Mouse (Mus musculus) heart, embryonic 10.5 days (tissue): ENCODE data around the gene Lingo3. TPM values are rescaled to one million over a fixed set of nuclear protein-coding genes. Genes with fewer than 3 reads are reported as not detected.
A peak's percentile ranks its signal among the peaks of the same experiment; 100 is the strongest.

Source experiments
- DNase-seq: peaks from one replicate; pipeline ENCODE4 v3.0.0-alpha.2; 2017; ENCODE audit warnings: low spot score
- H3K27ac ChIP-seq: fragments of 300-500 bp; sonication (generic); 2 replicates; pipeline ENCODE4 v1.5.1; 2016; ENCODE audit warnings: mild to moderate bottlenecking
- H3K27me3 ChIP-seq: fragments of 300-500 bp; sonication (generic); 2 replicates; pipeline ENCODE4 v1.6.1; 2016; ENCODE audit warnings: mild to moderate bottlenecking; ENCODE audit not compliant: poor library complexity, insufficient read depth, severe bottlenecking
- H3K36me3 ChIP-seq: fragments of 300-500 bp; sonication (generic); 2 replicates; pipeline ENCODE4 v1.6.1; 2016; ENCODE audit warnings: mild to moderate bottlenecking, moderate library complexity
- H3K4me1 ChIP-seq: fragments of 300-500 bp; sonication (generic); 2 replicates; pipeline ENCODE4 v1.6.1; 2016; ENCODE audit warnings: mild to moderate bottlenecking
- H3K4me3 ChIP-seq: fragments of 300-500 bp; sonication (generic); 2 replicates; pipeline ENCODE4 v1.5.1; 2016; ENCODE audit warnings: mild to moderate bottlenecking, moderate library complexity
- H3K9me3 ChIP-seq: fragments of 300-500 bp; sonication (generic); 2 replicates; pipeline ENCODE4 v1.6.1; 2016; ENCODE audit warnings: mild to moderate bottlenecking, moderate library complexity
- WGBS: fragments of 180-500 bp; shearing (Covaris S2); methylation state at CpG from one replicate; pipeline ENCODE4 v1.1.7; 2016; 5-methylcytosine and 5-hydroxymethylcytosine counted together
- polyA plus RNA-seq: library from polyadenylated mRNA; unstranded; fragments of >200 nt; fragmentation: Nextera tagmentation; extraction: Ambion mirVana; gene quantifications from 2 replicates; pipeline ENCODE4 v1.2.1, GENCODE M21; 2016

The Lingo3 gene
- polyA plus RNA-seq, 1 experiment from 2014 or later: 0.14 TPM

DNA sequence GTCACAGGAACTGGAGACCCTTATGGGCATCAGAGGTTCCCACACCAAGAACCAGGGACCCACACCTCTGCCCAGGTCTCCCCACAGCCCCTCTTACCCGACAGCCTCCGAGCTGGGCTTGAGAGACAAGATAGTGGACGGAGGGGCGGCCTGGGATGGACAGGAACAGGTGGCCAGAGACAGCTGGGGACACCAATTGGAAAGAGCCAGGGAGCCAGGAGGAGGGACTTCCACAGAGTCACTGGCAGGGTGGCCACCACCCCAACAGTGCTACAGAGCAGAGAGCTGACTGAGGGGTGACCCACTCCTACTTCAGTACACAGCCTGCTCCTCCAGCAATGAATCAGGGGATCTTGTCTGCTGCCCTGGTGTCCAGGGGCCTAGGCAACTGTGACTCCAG lies 30.5 kb downstream of the Lingo3 start, which contains the start of gene Jsrp1:
Jsrp1 (minus strand) TSS at position 133 of the 400 bp plus-strand sequence.
- H3K36me3 ChIP-seq: no peaks in the 10 kb centered on the region
- DNase-seq: no peak
- H3K9me3 ChIP-seq: no peaks in the 10 kb centered on the region
- peaks cover 30% of the 10 kb centered on the region for H3K4me1 ChIP-seq
- H3K27me3 ChIP-seq: peaks cover 7% of the 10 kb centered on the region
- peak within 1 kb of the TSS; percentile 38 for H3K27ac ChIP-seq
- H3K4me3 ChIP-seq: no peak within 1 kb of the TSS
- WGBS: 40% methylated on average over 4 of the region's 4 CpGs

DNA sequence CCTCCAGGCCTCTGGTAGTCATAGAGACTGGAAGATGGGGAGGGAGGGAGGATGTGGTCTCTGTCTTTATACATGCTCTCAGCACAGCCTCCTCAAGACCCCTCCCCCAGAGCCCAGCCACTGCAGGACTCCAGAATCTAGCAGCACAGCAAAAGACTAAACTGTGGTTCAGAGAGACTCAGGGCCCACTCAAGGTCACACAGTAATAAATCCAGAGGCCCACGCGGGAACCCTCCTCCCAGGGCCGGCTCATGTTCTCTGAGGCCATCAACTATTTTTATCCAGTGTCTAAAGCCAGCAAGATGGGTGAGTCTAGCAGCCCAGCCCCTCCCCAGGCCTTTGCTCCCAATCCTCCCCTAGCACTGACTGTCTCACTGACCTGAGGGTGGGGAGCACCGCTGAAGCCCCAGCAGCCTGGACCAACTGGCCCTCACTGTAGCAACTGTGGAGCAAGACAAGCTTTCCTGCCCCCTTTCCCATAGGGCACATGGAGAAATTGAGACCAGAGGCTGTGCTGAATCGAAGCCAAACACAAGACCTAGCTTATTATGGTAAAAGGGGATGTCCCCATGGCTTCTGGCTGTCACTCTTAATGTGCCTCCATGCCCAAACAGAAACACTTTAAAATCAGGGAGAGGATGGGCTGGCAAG lies 31.3 kb downstream of the Lingo3 start:
- 46% methylated on average over 5 of the region's 5 CpGs for WGBS
- Histone ChIP-seq H3K27ac (peak overlapping the region; percentile 38), H3K27me3 (peaks cover 14% of the 10 kb centered on the region), H3K9me3 (no peaks in the 10 kb centered on the region), H3K4me3 (no peak overlapping the region), H3K4me1 (peaks cover 39% of the 10 kb centered on the region), H3K36me3 (no peaks in the 10 kb centered on the region)
- no peak for DNase-seq

DNA sequence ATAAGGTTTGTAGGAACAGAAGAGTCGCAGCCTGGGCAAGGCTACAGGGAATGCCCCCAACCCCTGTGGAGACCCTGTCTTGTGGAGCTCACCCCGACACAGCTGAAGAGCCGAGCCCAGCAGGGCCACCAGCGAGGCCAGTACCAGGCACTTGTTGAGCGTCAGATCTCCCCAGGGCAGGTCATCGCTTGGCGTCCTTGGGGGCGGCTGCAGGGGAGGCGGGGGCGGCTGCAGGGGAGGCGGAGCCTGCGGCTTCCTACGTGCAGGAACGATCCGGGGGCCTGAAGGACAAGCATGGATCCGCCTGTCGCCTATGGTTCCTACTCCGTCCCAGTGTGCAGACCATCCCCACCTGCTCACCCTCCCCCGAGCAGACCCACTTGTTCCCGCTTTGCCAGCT lies 33.8 kb downstream of the Lingo3 start:
- peak; percentile 80 for DNase-seq
- 2% methylated on average over 20 of the region's 20 CpGs for WGBS
- Histone ChIP-seq H3K9me3 (no peaks in the 10 kb centered on the region), H3K4me1 (peaks cover 63% of the 10 kb centered on the region), H3K4me3 (peak overlapping the region; percentile 54), H3K36me3 (peaks cover 8% of the 10 kb centered on the region), H3K27me3 (peaks cover 26% of the 10 kb centered on the region), H3K27ac (peak overlapping the region; percentile 86)

GRCm38 (mm10) chr10:80808985-80809632 lies 34.7 kb downstream of the Lingo3 start:
- DNase-seq: peak; percentile 77
- peak overlapping the region; percentile 89 for H3K27ac ChIP-seq
- peaks cover 18% of the 10 kb centered on the region for H3K36me3 ChIP-seq
- peaks cover 73% of the 10 kb centered on the region for H3K4me1 ChIP-seq
- no peaks in the 10 kb centered on the region for H3K9me3 ChIP-seq
- peaks cover 26% of the 10 kb centered on the region for H3K27me3 ChIP-seq
- 5% methylated on average over 18 of the region's 18 CpGs for WGBS
- H3K4me3 ChIP-seq: peak overlapping the region; percentile 69

- Histone ChIP-seq H3K27me3 (peaks cover 26% of the 10 kb centered on the region), H3K36me3 (peaks cover 26% of the 10 kb centered on the region), H3K4me3 (peak overlapping the region; percentile 69), H3K9me3 (no peaks in the 10 kb centered on the region), H3K4me1 (peaks cover 73% of the 10 kb centered on the region), H3K27ac (peak overlapping the region; percentile 89)
- DNase-seq: no peak
- WGBS: 13% methylated on average over 40 of the region's 40 CpGs
These were observed 35.5 kb downstream of the Lingo3 start for GRCm38 (mm10) chr10:80808099-80808984.

GRCm38 (mm10) chr10:80807057-80807627 lies 36.7 kb downstream of the Lingo3 start:
- H3K4me1 ChIP-seq: peaks cover 68% of the 10 kb centered on the region
- peak; percentile 90 for DNase-seq
- 1% methylated on average over 58 of the region's 58 CpGs for WGBS
- H3K9me3 ChIP-seq: no peaks in the 10 kb centered on the region
- peak overlapping the region; percentile 69 for H3K4me3 ChIP-seq
- peaks cover 38% of the 10 kb centered on the region for H3K36me3 ChIP-seq
- H3K27me3 ChIP-seq: peaks cover 26% of the 10 kb centered on the region
- H3K27ac ChIP-seq: peak overlapping the region; percentile 89

- Histone ChIP-seq H3K4me3 (peak overlapping the region; percentile 69), H3K9me3 (no peaks in the 10 kb centered on the region), H3K4me1 (peaks cover 66% of the 10 kb centered on the region), H3K36me3 (peaks cover 44% of the 10 kb centered on the region), H3K27ac (peak overlapping the region; percentile 89), H3K27me3 (peaks cover 26% of the 10 kb centered on the region)
- 37% methylated on average over 34 of the region's 34 CpGs for WGBS
- no peak for DNase-seq
These were observed 37.3 kb downstream of the Lingo3 start for GRCm38 (mm10) chr10:80806341-80807056.

GRCm38 (mm10) chr10:80805925-80806324 lies 37.9 kb downstream of the Lingo3 start:
- H3K36me3 ChIP-seq: peaks cover 50% of the 10 kb centered on the region
- peaks cover 66% of the 10 kb centered on the region for H3K4me1 ChIP-seq
- 18% methylated on average over 3 of the region's 3 CpGs for WGBS
- H3K4me3 ChIP-seq: 0 out of 2 replicates have a peak overlapping the region, but pooled peaks have one; percentile 69
- peaks cover 26% of the 10 kb centered on the region for H3K27me3 ChIP-seq
- DNase-seq: peak; percentile 89
- peak overlapping the region; percentile 89; the same call in 1 of the 2 replicates for H3K27ac ChIP-seq
- no peaks in the 10 kb centered on the region for H3K9me3 ChIP-seq

GRCm38 (mm10) chr10:80805322-80805721 lies 38.5 kb downstream of the Lingo3 start:
- Histone ChIP-seq H3K27me3 (peaks cover 23% of the 10 kb centered on the region), H3K27ac (peak overlapping the region; percentile 37; the same call in 1 of the 2 replicates), H3K9me3 (no peaks in the 10 kb centered on the region), H3K4me1 (peaks cover 67% of the 10 kb centered on the region), H3K36me3 (peaks cover 54% of the 10 kb centered on the region), H3K4me3 (peak overlapping the region; percentile 9)
- WGBS: 74% methylated on average over 5 of the region's 5 CpGs
- DNase-seq: no peak

DNA sequence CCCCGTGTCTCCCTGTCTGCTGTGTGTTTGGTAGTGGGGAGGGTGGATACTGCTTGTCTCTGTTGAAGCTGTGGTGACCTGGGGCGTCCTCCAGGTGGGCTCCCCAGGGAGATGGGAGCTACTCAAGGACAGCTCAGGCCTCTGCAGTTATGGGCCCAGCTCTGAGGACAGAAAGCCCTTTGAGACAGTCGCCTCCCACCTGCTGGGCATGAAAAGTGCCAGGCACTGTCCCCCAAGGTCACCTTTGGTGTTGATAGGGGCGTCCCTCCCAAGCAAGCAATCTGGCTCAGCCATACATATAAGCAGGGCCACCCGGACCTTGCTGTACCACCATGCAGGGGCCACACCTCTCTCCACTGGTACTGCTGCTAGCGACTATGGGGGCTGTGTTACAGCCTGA lies 38.9 kb downstream of the Lingo3 start, which contains the start of gene Amh:
Amh (plus strand) TSS at position 328 of the 400 bp plus-strand sequence.
- peaks cover 67% of the 10 kb centered on the region for H3K4me1 ChIP-seq
- H3K27ac ChIP-seq: peak within 1 kb of the TSS; percentile 89
- no peak for DNase-seq
- peak within 1 kb of the TSS; percentile 69 for H3K4me3 ChIP-seq
- no peaks in the 10 kb centered on the region for H3K9me3 ChIP-seq
- H3K27me3 ChIP-seq: peaks cover 20% of the 10 kb centered on the region
- 61% methylated on average over 6 of the region's 6 CpGs for WGBS
- H3K36me3 ChIP-seq: peaks cover 58% of the 10 kb centered on the region

DNA sequence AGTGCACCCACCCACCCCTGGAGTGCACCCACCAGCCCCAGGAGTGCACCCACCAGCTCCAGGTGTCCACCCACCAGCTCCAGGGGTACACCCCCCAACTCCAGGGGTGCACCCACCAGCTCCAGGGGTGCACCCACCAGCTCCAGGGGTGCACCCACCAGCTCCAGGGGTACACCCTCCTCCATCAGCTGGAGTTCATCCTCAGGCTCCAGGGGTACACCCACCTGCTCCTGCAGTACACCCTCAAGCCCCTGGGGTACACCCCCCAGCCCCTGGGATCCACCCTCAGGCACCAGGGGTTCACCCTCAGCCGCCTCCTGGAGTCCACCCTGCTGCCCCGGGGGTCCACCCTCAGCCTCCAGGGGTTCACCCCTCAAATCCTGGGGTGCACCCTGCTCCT lies 39.5 kb downstream of the Lingo3 start:
- Histone ChIP-seq H3K27ac (no peak overlapping the region), H3K4me1 (peaks cover 67% of the 10 kb centered on the region), H3K36me3 (peaks cover 59% of the 10 kb centered on the region), H3K4me3 (no peak overlapping the region), H3K27me3 (peaks cover 20% of the 10 kb centered on the region; the same call in 1 of the 2 replicates), H3K9me3 (no peaks in the 10 kb centered on the region)
- WGBS: 97% methylated on average over 2 of the region's 2 CpGs
- DNase-seq: no peak

- 80% methylated on average over 3 of the region's 3 CpGs for WGBS
- Histone ChIP-seq H3K9me3 (no peaks in the 10 kb centered on the region), H3K36me3 (peaks cover 59% of the 10 kb centered on the region), H3K4me3 (no peak overlapping the region), H3K4me1 (peaks cover 55% of the 10 kb centered on the region), H3K27me3 (peaks cover 16% of the 10 kb centered on the region; the same call in 1 of the 2 replicates), H3K27ac (no peak overlapping the region; the same call in 1 of the 2 replicates)
- DNase-seq: no peak
These were observed 40.8 kb downstream of the Lingo3 start for GRCm38 (mm10) chr10:80802996-80803395.
